Mouse (Mus musculus) heart, postnatal 36 days (tissue): ENCODE data around the gene Trappc1. TPM values are rescaled to one million over a fixed set of nuclear protein-coding genes. Genes with fewer than 3 reads are reported as not detected.
A peak's percentile ranks its signal among the peaks of the same experiment; 100 is the strongest.

Source experiments
- DNase-seq, 2 experiments: peaks; one replicate each; pipeline ENCODE4 v3.0.0; 2021 to 2022
- intact Hi-C: fragments of 180-260 bp; cut with DNase I; formaldehyde crosslinking; loops from one replicate; pipeline ENCODE4 v1.15.1; 2025
- total RNA-seq, 2 experiments: library from RNA; stranded (reverse); gene quantifications; 2 replicates each; pipeline ENCODE4 v1.2.3; 2021

Gene Trappc1
- total RNA-seq, 2 experiments from 2014 or later: 54.3 to 60.1 TPM

GRCm38 (mm10) chr11:69368356-69369214 lies 44.8 kb downstream of the Trappc1 start:
- intact Hi-C loops: loop anchor here (2.0 kb wide), 1 partner anchor 42 kb away; the partner anchor contains the start of gene Kcnab3
- DNase-seq: peak; percentile 51 to 61

- intact Hi-C loops: loop anchor here (2.0 kb wide), 1 partner anchor 43 kb away; the partner anchor contains the start of gene Kcnab3
- no peak for DNase-seq
Observed at GRCm38 (mm10) chr11:69369215-69369989, 45.6 kb downstream of the Trappc1 start, which contains the start of gene Chd3. Gene Chd3, minus strand, starts transcription at chr11:69369406.

GRCm38 (mm10) chr11:69369990-69370816 lies 46.4 kb downstream of the Trappc1 start:
- intact Hi-C loops: loop anchor here (2.0 kb wide), 1 partner anchor 43 kb away; the partner anchor contains the start of gene Kcnab3
- no peak for DNase-seq

- intact Hi-C loops: loop anchor here (1.0 kb wide), 1 partner anchor 17 kb away; no protein-coding TSS in a partner anchor
- no peak for DNase-seq
Observed at GRCm38 (mm10) chr11:69370817-69371215, 47.0 kb downstream of the Trappc1 start.

- intact Hi-C loops: loop anchor here (1.0 kb wide), 1 partner anchor 17 kb away; no protein-coding TSS in a partner anchor
- DNase-seq: no peak
Observed at GRCm38 (mm10) chr11:69371601-69372000, 47.8 kb downstream of the Trappc1 start.

- intact Hi-C loops: no loop called here
- no peak for DNase-seq
Observed at GRCm38 (mm10) chr11:69372056-69372779, 48.4 kb downstream of the Trappc1 start.

GRCm38 (mm10) chr11:69372780-69373170 lies 49.0 kb downstream of the Trappc1 start:
- DNase-seq: no peak
- intact Hi-C loops: no loop called here

- no peak for DNase-seq
- intact Hi-C loops: no loop called here
Observed at GRCm38 (mm10) chr11:69373223-69373965, 49.6 kb downstream of the Trappc1 start.

Other genes starting within 250 kb of the Trappc1 start
- 10 to 100 TPM; 50.5 to 72.7 TPM for gene Vamp2, start 235.5 kb upstream of the Trappc1 start, total RNA-seq
- gene Per1, start 228.8 kb upstream of the Trappc1 start, total RNA-seq: 10 to 100 TPM; 34.2 to 82.1 TPM
- gene Hes7, start 203.6 kb upstream of the Trappc1 start, total RNA-seq: not detected
- gene 9130213A22Rik, start 201.4 kb upstream of the Trappc1 start, total RNA-seq: under 1 TPM in 1 of 2 experiments, not detected in 1; 0.22 TPM
- not detected for gene Aloxe3, start 198.1 kb upstream of the Trappc1 start, total RNA-seq
- gene Alox12b, start 167.0 kb upstream of the Trappc1 start, total RNA-seq: not detected
- 1 to 10 TPM; 1.4 to 2.1 TPM for gene Alox8, start 126.1 kb upstream of the Trappc1 start, total RNA-seq
- gene Gucy2e, start 86.9 kb upstream of the Trappc1 start, total RNA-seq: 1 to 10 TPM; 1.5 to 1.7 TPM
- 1 to 10 TPM; 2.8 to 3.1 TPM for gene Cntrob, start 205 bp upstream of the Trappc1 start, total RNA-seq
- under 1 TPM in 1 of 2 experiments, not detected in 1; 0.28 TPM for gene Kcnab3, start 2.3 kb downstream of the Trappc1 start, total RNA-seq
- gene Rnf227, start 16.5 kb downstream of the Trappc1 start, total RNA-seq: under 1 TPM; 0.27 to 0.89 TPM
- 10 to 100 TPM; 21.8 to 22.8 TPM for gene Chd3, start 45.4 kb downstream of the Trappc1 start, total RNA-seq
- 100 to 1,000 TPM; 101 to 103 TPM for gene Naa38, start 71.5 kb downstream of the Trappc1 start, total RNA-seq
- 10 to 100 TPM; 29.6 to 31.8 TPM for gene Cyb5d1, start 71.7 kb downstream of the Trappc1 start, total RNA-seq
- gene Tmem88, start 74.3 kb downstream of the Trappc1 start, total RNA-seq: 10 to 100 TPM; 23.3 to 29.6 TPM
- 10 to 100 TPM; 26.1 to 29.1 TPM for gene Kdm6b, start 89.7 kb downstream of the Trappc1 start, total RNA-seq
- gene Dnah2, start 225.1 kb downstream of the Trappc1 start, total RNA-seq: under 1 TPM; 0.33 to 0.57 TPM
- gene Efnb3, start 236.2 kb downstream of the Trappc1 start, total RNA-seq: 10 to 100 TPM; 77.4 to 98.0 TPM